Mouse (Mus musculus) c-Kit-positive CD71-negative TER-119-negative erythroid progenitor cells, embryonic 14.5 days (primary cell): ENCODE data around the gene Ifna16.

Source experiments
- DNase-seq: peaks from one replicate; pipeline ENCODE4 v3.0.0-alpha.2; 2013; ENCODE audit warnings: low read depth

Gene Ifna16

DNA sequence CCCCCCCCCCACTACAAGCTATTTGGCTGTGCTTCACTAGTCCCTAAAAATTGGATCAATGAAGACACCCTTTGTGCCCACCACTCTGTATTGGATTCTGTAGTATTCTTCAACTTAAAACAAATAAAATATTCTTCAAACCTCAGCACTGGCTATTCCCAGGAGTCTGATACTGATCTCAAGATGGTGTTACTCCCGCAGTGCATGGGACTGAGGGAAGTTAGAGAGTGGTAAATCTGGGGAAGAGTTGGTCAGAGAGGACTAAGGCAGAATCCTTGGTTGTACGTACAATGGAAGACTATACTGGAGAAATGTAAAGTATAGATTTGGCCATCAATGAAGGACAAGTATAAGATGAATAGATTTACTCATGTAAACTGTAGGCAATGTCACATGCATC lies 34.2 kb downstream of the Ifna16 start:
- no peak for DNase-seq

GRCm38 (mm10) chr4:88641077-88641831 lies 35.5 kb downstream of the Ifna16 start:
- peak; percentile 100 for DNase-seq

GRCm38 (mm10) chr4:88640704-88641076 lies 36.0 kb downstream of the Ifna16 start:
- no peak for DNase-seq

GRCm38 (mm10) chr4:88634311-88634710 lies 42.4 kb downstream of the Ifna16 start, which contains the start of gene C87499:
Gene C87499, minus strand, starts transcription at chr4:88634411.
- no peak for DNase-seq
